Mouse (Mus musculus): ENCODE data around the gene Bahcc1.

Bahcc1 gene

DNA sequence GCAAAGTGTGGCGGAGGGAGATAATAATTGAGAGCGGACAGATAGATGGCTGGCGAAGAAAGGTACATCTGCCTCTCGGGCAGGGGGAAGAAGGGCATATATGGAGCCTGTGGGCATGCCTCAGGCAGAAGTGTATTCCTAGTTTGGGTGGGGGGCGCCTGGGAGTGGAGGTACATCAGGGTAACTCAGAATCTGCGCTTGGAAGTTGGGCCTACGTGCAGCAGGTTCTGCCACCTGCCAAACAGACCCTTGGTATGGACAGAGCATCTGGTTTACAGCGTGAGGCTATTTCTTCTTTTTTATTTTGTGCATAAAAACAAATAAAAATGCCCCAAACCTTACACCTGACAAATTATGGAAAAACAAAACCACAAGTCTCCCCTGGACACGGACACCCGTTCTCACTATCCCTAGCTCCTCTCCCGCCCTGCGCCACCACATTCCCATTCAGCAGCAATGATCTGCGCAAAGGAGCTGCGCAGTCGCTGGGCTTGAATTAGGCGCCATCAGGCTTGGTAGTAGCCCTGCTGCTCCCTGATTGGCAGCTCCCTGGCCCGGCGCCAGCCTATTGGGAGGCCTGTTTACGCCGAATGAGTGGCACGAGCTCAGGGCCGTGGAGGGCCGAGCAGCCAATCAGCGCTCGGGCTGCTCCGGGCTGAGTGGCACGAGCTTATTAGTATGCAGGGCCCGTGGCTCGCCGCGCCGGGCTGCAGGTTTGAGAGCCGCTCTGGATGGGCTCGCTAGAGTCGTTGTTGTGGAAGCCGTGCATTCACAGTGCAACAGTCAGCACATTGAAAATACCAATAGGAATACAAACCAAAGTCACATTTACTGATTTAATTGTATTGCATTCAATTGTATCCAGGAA is at the start of gene Bahcc1:
Gene Bahcc1 (plus strand): TSS at position 718 of the 868 bp plus-strand sequence.
- peak; percentile 95 to 99 for DNase-seq (ENCODE audit: low read depth in 1 of 2, low spot score in 2 of 2)

DNA sequence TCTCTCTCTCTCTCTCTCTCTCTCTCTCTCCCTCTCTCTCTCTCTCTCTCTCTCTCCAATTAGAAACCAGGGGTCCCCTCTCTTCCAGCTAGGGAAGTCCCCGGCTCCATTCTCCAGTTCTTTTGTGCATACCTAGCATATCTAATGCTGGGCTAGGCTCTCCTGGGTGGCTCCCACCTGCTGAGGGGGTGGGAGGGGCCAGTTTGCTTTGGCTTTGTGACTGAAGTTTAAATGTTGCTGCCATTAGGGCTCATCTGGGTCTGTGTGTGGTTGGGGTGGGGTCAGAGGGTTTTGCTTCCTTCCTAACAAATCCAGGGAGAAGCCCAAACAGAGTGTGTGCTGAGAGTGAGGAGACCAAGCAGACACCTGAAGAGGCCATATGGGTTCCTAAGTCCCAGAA is 49.6 kb upstream of the Bahcc1 start:
- no peak for DNase-seq (ENCODE audit: low read depth in 1 of 2, low spot score in 2 of 2)

GRCm38 (mm10) chr11:120183708-120184107 is 49.0 kb upstream of the Bahcc1 start:
- no peak for DNase-seq (ENCODE audit: low read depth in 1 of 2, low spot score in 2 of 2)

DNA sequence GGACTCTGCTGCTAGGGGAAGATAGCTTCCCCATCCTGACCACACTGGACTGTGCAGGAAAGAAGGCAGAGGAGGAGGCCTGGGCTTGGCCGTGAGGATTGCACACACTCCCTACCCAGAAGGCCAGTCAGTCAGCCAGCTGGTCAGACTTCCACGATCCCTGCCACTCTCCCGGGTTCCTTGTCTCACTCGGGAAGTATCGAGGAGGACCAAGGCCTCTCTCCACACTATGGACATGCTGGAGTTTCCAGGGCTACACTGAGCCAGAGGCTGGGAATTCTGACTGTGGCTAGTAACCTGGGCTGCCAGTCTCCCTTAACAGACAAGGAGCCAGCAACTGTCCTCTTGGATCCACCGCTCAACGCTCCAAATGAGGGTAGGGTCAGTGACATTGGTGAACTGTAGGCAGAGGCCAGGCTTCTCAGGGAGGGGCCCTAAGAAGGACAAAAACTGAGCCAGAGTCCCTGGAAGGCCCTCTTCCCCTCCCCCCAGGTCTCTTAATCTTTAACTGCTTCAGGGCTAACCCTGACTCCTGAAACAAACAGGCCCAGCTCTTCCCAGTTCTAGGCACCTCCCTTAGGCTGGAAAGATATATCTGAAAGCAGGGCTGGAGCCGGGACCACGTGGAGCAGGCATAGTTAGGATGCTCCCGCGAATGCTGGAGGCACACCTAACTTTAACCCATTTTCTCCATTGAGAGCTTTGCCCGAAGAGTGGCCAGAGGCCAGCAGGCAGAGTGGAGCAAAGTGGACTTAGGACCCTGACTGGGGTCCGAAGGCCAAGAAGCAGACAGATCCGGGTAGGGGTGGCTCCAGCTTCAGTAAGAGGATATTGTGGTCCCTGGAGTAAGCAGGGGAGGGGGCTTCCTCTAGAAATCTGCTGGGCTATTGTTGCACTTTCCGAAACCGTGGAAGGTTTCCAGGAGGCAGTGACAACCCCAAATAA is 48.1 kb upstream of the Bahcc1 start:
- DNase-seq (ENCODE audit: low read depth in 1 of 2, low spot score in 2 of 2) = no peak

GRCm38 (mm10) chr11:120185316-120186141 is 47.2 kb upstream of the Bahcc1 start:
- no peak for DNase-seq (ENCODE audit: low read depth in 1 of 2, low spot score in 2 of 2)

- DNase-seq (ENCODE audit: low read depth in 1 of 2, low spot score in 2 of 2) = no peak
Observed at GRCm38 (mm10) chr11:120186145-120186740, 46.5 kb upstream of the Bahcc1 start.

GRCm38 (mm10) chr11:120186821-120187235 is 45.9 kb upstream of the Bahcc1 start:
- DNase-seq (ENCODE audit: low read depth in 1 of 2, low spot score in 2 of 2) = no peak

- no peak for DNase-seq (ENCODE audit: low read depth in 1 of 2, low spot score in 2 of 2)
Observed at GRCm38 (mm10) chr11:120187236-120188101, 45.3 kb upstream of the Bahcc1 start.

DNA sequence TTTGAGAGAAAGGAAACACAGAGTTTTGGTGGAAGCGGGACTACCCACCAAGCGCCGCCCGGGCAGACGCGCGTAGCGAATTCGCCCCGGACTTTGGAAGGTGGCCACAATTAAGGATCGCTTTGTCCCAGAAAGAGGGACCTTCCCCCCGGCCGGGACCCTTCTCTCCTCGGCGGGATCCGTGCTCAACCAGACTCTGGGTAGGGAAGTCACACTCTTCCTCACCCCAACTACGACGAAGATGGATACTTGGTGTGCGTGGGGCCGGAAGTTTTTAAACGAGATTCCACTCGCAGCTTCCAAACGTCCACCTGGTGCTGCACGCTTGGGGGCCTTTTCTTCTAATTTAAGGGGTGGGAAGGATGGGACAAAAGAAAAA is 44.7 kb upstream of the Bahcc1 start:
- DNase-seq (ENCODE audit: low read depth in 1 of 2, low spot score in 2 of 2) = no peak

- no peak for DNase-seq (ENCODE audit: low read depth in 1 of 2, low spot score in 2 of 2)
Observed at GRCm38 (mm10) chr11:120188481-120189441, 44.0 kb upstream of the Bahcc1 start.

DNA sequence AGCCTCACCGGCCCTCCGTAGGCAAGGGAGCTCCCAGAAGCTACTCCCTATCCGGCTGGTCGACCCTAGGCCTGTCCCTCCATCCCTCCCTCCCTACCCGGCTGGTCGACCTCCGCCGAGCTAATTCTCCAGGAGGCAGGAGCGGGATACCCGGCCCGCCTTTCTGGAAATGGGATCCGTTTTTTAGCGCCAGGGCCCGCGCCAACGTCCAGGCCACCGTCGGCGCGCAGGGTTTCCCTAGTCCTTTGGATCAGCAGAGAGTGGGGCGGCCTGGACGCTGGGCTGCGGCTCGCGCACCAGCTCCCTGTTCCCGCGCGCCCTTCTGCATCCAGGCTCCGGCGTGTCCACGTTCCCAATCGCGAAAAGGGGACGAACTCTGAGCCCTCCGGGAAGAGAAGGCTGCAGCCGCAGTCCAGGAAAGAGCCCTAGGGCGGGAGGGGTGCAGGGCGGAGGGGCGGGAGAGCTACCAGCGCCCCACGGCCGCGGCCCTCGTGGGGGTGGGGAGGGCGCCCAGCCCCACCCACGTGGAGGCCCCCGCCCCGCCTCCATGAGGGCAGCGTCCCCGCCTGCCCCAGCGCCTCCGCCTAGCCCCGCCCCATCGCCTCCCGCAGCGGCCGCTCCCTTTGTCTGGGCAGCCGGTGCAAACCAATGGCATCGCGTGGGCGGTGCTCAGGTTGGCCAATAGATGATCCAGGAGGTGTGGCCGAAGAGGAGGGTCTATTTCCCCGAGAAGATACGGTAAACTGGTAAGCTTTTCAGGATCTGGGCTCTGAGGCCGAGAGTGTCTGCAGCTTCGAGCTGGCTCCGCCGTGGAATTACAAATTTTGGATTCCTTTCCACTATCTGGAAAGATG is 43.1 kb upstream of the Bahcc1 start:
- peak; percentile 77 to 78 for DNase-seq (ENCODE audit: low read depth in 1 of 2, low spot score in 2 of 2)

- DNase-seq (ENCODE audit: low read depth in 1 of 2, low spot score in 2 of 2) = no peak
Observed at GRCm38 (mm10) chr11:120190526-120191412, 42.0 kb upstream of the Bahcc1 start.

DNA sequence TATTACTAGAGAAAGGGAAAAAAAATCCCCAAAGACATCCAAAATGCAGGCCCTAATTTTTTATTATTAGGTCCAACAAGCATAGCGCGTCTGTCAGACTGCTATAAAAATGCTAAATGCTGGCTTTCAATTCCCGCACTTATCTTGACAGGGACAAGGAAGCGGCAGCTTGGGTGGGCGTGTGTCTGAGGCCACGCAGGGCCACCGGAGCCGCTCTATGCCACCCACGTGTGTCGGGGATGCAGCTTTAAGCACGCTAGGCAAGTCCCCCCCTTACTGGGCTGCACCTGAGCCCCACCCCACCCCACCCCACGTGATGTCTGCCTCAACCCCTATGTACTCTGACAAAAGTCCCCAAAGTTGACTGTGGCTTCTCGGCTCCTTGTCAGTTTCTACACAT is 33.9 kb upstream of the Bahcc1 start:
- DNase-seq (ENCODE audit: low read depth in 1 of 2, low spot score in 2 of 2) = no peak

DNA sequence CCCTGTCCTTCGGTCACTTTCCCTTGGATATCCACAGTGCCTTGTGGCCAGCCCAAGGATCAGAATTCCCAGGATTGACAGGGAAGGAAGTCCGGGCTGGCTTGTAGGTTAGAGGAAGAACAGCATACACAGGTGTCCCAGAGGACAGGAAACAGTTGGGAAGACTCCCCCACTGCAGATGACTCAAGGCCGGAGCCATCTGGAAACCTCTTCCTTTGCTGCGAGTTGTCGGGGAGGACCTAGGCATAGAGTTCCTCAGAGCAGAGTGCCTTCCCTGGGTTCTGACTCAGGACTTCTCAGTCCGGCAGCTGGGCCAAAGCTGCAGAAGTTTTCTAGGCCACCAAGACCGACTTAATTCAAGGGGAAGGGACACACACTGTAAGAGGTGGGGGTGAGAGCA is 33.0 kb upstream of the Bahcc1 start:
- no peak for DNase-seq (ENCODE audit: low read depth in 1 of 2, low spot score in 2 of 2)

DNA sequence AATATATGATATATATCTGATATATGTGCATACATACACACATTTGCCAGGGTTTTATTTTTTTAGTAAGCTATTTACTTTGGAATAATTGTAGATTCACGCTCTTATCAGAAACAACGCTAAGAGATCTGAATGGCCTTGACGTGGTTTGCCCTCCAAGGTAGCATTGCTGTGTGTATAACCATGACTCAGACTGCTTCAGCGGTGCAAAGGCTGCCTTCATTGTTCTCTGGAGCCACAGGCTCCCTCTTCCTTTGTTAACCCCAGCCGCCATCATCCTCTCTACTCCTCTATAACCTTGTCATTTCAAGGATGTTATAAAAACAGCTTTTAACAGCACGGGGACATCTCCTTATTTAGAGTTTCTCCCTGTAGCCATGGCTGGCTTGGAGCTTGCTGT is 32.1 kb upstream of the Bahcc1 start:
- no peak for DNase-seq (ENCODE audit: low read depth in 1 of 2, low spot score in 2 of 2)

- no peak for DNase-seq (ENCODE audit: low read depth in 1 of 2, low spot score in 2 of 2)
Observed at GRCm38 (mm10) chr11:120204200-120204599, 28.5 kb upstream of the Bahcc1 start.
